Mouse (Mus musculus) ES-CJ7 (cell line): ENCODE data around the gene Itih1.

Experiments
- DNase-seq: peaks from one replicate; pipeline ENCODE4 v3.0.0; 2011; ENCODE audit warnings: low read depth, low spot score

Gene Itih1

GRCm38 (mm10) chr14:30904307-30904706 lies 38.8 kb downstream of the Itih1 start:
- no peak for DNase-seq

- DNase-seq, result no peak
Observed at GRCm38 (mm10) chr14:30903036-30903435, 40.1 kb downstream of the Itih1 start.

GRCm38 (mm10) chr14:30902628-30903027 lies 40.5 kb downstream of the Itih1 start:
- DNase-seq, result no peak

GRCm38 (mm10) chr14:30899972-30900371 lies 43.1 kb downstream of the Itih1 start:
- peak; percentile 67 for DNase-seq

GRCm38 (mm10) chr14:30888271-30888732 lies 54.8 kb downstream of the Itih1 start:
- peak; percentile 48 for DNase-seq

GRCm38 (mm10) chr14:30886204-30886603 lies 56.9 kb downstream of the Itih1 start, which contains the start of gene Itih4:
Gene Itih4 (plus strand): TSS chr14:30886476.
- no peak for DNase-seq

- no peak for DNase-seq
Observed at GRCm38 (mm10) chr14:30885298-30885697, 57.8 kb downstream of the Itih1 start.

GRCm38 (mm10) chr14:30881718-30882108 lies 61.4 kb downstream of the Itih1 start:
- no peak for DNase-seq

- DNase-seq, result peak; percentile 27
Observed at GRCm38 (mm10) chr14:30880811-30881717, 62.0 kb downstream of the Itih1 start.

- DNase-seq, result no peak
Observed at GRCm38 (mm10) chr14:30880251-30880650, 62.8 kb downstream of the Itih1 start.

- peak; percentile 33 for DNase-seq
Observed at GRCm38 (mm10) chr14:30879794-30880193, 63.3 kb downstream of the Itih1 start.
